Mouse (Mus musculus): ENCODE measurements around the gene Kng2.
"Not testable (repeated sequence)": the region's sequence is repeated elsewhere in the genome, so short reads cannot be mapped to it uniquely, and the experiment has no call there.

Gene Kng2

GRCm38 (mm10) chr16:23028966-23029600, at the start of gene Kng2:
TSS of gene Kng2 (minus strand) at chr16:23029482.
- POLR2A ChIA-PET: interaction anchor here in 2 of 4 experiments (0.5 to 2.3 kb wide), 2 partner anchors 71 to 146 kb away, joined by 3 to 8 read pairs; no protein-coding TSS in a partner anchor
- CTCF ChIA-PET: not testable (repeated sequence)

DNA sequence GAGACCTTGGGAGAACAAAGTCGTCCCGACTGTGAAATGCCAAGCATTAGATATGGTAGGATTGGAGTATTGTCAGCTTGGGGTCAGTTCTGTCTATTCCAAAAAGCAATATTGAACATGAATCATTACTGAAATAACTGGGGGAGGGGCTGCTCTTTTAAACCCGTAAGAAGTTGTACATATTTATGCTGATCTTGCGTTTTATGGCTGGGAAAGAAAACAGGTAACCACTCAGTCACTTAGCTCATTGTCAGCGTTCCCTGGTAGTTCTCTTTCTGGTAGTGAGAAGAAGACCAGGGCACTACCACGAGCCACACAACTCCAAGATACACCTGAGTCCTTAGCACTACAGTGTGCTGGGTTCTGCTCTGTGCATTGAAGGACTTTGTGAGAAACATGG, 48.2 kb upstream of the Kng2 start:
- CTCF ChIA-PET: interaction anchor here in 1 of 4 experiments (0.6 kb wide), 1 partner anchor 18 kb away, joined by 4 read pairs; no protein-coding TSS in a partner anchor
- POLR2A ChIA-PET: not testable (repeated sequence)

DNA sequence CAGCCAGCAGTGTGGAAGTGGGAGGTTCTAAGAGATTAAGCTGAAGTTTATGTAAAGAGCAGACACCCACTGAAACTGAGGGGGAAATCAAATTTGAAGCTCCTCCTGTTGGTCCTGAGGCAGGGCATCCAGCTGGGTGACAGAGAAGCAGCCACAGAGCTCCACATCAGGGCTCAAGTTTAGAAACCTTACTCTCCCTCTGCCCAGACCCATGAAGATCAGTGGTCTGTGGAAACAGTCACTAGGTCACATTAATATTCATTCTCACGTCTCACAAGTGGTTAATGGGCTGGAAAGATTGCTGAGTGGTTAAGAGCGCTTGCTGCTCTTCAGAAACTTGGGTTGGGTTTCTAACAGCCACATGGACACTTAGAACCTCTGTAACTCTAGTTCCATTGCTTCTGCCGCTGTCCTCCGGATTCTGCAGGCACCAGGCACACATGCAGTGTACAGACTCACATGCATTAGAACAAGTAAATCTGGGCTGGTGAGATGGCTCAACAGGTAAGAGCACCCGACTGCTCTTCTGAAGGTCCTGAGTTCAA, 31.6 kb upstream of the Kng2 start:
- CTCF ChIA-PET, POLR2A ChIA-PET: not testable (repeated sequence)

- POLR2A ChIA-PET: interaction anchor here in 1 of 4 experiments (1.5 kb wide), 1 partner anchor 48 kb away, joined by 3 read pairs; no protein-coding TSS in a partner anchor
Measured at GRCm38 (mm10) chr16:23059630-23060029, 30.3 kb upstream of the Kng2 start.

GRCm38 (mm10) chr16:23057668-23058447, 28.6 kb upstream of the Kng2 start, which contains the start of gene Kng1:
TSS of gene Kng1 (plus strand) at chr16:23057865.
- POLR2A ChIA-PET: interaction anchor here in 2 of 4 experiments (0.7 to 1.5 kb wide), 3 partner anchors 43 to 50 kb away, joined by 3 read pairs; partner anchors contain the start of gene Eif4a2 (in 1 of the 2)
- CTCF ChIA-PET: not testable (repeated sequence)

More at GRCm38 (mm10) chr16:23059630-23060029, 30.3 kb upstream of the Kng2 start:
- CTCF ChIA-PET: not testable (repeated sequence)

- POLR2A ChIA-PET: interaction anchor here in 3 of 4 experiments (0.5 to 1.6 kb wide), 10 partner anchors 26 to 169 kb away, joined by 3 to 6 read pairs (median 3); partner anchors contain the start of gene Rfc4 (in 1 of the 3)
- CTCF ChIA-PET: interaction anchor here (0.6 to 2.2 kb wide), 16 partner anchors 22 to 482 kb away, joined by 3 to 9 read pairs (median 4); partner anchors contain the start of gene Rfc4 (in 1 of the 4)
Measured at GRCm38 (mm10) chr16:23046319-23046718, 17.0 kb upstream of the Kng2 start.

DNA sequence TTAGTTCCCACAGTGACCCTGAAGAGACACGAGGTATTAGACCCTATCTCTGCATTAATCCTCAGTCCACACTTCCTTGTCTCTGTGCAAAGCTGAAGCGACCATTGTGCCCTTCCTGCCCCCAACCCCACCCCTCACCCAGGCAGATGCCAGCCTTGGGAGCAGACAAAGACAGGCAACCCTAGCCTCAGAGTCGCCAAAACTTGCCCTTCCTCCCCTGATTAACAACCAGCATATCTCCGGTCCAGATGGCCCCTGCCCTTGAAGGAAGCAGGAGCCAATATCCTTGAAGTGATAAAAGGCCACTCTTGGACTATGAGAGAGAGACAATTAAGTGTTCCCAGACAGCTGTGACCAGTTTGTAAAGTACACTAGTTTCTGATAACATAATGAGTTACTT, 11.6 kb upstream of the Kng2 start:
- ChIA-PET POLR2A (no interaction called here), CTCF (no interaction called here)

GRCm38 (mm10) chr16:23039281-23039680, 10.0 kb upstream of the Kng2 start:
- ChIA-PET CTCF (no interaction called here), POLR2A (no interaction called here)

GRCm38 (mm10) chr16:23037744-23038143, 8.5 kb upstream of the Kng2 start:
- CTCF ChIA-PET: no interaction called here
- POLR2A ChIA-PET: no interaction called here

- ChIA-PET CTCF (no interaction called here), POLR2A (no interaction called here)
Measured at GRCm38 (mm10) chr16:23033673-23034072, 4.4 kb upstream of the Kng2 start.

DNA sequence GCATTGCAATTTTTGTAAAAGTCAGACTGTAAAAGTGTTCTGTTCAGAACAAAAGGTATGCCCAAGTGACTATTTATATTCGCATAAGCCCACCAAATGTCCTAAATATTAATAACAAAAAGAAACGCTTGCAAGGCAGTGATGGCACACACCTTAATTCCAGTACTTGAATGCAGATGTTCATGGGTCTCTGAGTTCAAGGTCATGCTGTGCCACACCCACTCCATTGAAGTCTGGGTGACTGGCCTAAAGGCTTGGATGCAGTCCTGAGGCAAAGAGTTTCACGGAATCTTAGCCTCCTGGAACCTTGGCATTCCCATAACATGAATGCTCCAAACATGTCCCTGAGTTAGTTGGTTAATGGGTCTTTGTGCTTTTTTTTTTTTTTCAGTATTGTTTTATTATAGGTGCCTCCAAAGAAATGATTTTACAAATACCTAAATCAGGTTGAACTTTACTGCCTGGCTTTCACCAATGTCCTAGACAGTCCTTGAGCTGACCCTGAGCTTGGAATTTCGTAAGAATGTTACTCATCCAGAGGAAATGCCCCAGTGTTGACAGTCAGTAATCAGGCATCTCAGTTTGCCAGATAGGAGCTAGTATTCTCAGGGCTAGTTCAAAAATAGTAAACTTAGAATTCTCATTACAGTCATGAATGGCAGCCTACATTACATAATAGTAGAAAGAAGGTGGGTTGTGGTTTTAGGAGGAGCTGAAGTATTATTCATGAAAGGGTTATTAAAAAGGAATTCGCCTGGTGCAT, 1.6 kb upstream of the Kng2 start:
- CTCF ChIA-PET: no interaction called here

GRCm38 (mm10) chr16:23027341-23027740, 1.9 kb downstream of the Kng2 start:
- POLR2A ChIA-PET: interaction anchor here in 1 of 4 experiments (2.3 kb wide), 1 partner anchor 73 kb away, joined by 8 read pairs; no protein-coding TSS in a partner anchor

More for the DNA sequence above, 1.6 kb upstream of the Kng2 start:
- POLR2A ChIA-PET: interaction anchor here (0.6 to 1.4 kb wide), 8 partner anchors 10 to 93 kb away, joined by 3 to 6 read pairs (median 4); no protein-coding TSS in a partner anchor

GRCm38 (mm10) chr16:23026582-23026981, 2.7 kb downstream of the Kng2 start:
- POLR2A ChIA-PET: no interaction called here
- CTCF ChIA-PET: no interaction called here

More at GRCm38 (mm10) chr16:23027341-23027740, 1.9 kb downstream of the Kng2 start:
- CTCF ChIA-PET: not testable (repeated sequence)

- ChIA-PET CTCF (no interaction called here), POLR2A (interaction anchor here in 1 of 4 experiments (1.4 kb wide), 1 partner anchor 103 kb away, joined by 3 read pairs; the partner anchor contains the start of gene Rfc4)
Measured at GRCm38 (mm10) chr16:23025111-23025510, 4.2 kb downstream of the Kng2 start.

- CTCF ChIA-PET: interaction anchor here in 1 of 4 experiments (0.6 kb wide), 1 partner anchor 147 kb away, joined by 6 read pairs; no protein-coding TSS in a partner anchor
- POLR2A ChIA-PET: interaction anchor here in 3 of 4 experiments (0.5 to 2.3 kb wide), 9 partner anchors 11 to 763 kb away, joined by 3 to 9 read pairs (median 6); partner anchors contain the start of gene Eif4a2 (in 1 of the 3)
Measured at GRCm38 (mm10) chr16:23020571-23020970, 8.7 kb downstream of the Kng2 start.

DNA sequence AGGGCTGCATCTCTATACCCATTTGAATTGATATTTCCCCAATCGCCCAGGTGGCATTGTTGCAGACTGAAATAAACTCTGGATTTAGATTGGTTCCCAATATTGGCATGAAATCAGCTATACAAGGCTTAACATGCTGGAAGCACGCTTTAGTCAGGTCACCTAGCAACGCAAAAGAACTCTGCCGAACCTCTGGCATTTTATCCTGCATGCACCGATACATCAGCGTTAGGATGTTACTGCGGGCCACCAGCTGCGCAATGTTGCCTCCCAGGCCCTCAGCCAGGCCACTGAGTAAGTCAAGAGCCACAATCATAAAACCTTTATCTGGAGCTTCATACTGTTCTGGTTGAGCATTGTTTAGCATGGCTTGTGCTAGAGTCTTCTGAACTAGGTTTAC, 14.6 kb downstream of the Kng2 start:
- POLR2A ChIA-PET: not testable (repeated sequence)
- CTCF ChIA-PET: interaction anchor here in 1 of 4 experiments (0.5 kb wide), 1 partner anchor 299 kb away, joined by 3 read pairs; no protein-coding TSS in a partner anchor

- POLR2A ChIA-PET, CTCF ChIA-PET: not testable (repeated sequence)
Measured at GRCm38 (mm10) chr16:23013786-23014185, 15.5 kb downstream of the Kng2 start.

DNA sequence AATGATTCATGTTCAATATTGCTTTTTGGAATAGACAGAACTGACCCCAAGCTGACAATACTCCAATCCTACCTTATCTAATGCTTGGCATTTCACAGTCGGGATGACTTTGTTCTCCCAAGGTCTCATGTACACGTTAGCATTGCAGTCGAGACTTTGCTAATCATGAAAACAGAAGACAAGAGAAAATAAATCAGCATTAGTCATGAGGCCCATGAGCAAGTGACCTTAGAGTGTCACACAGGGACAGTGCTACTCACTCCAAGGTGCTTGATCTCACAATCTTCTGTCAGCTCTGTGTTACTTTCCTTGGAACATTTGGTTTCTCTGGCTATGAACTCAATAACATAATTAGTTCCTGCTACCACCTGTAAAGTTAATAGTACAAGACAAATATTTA, 32.3 kb downstream of the Kng2 start:
- CTCF ChIA-PET, POLR2A ChIA-PET: not testable (repeated sequence)

All from embryonic stem cell, embryonic (primary cell).